Mouse (Mus musculus): ENCODE measurements around the gene Scand1.

- TF ChIP-seq EP300 (IDR thresholded peaks at IDR 0.05; ENCODE audit: low read depth) (no peak), CTCF (IDR thresholded peaks at IDR 0.05; ENCODE audit: low read depth) (no peak)
Measured at GRCm38 (mm10) chr2:156295601-156296063, 16.9 kb downstream of the Scand1 start.

Data from liver, embryonic 14.5 days (tissue).